Mouse (Mus musculus) gastrocnemius, adult 2 months (tissue): ENCODE measurements around the gene Acvr1. TPM values are rescaled to one million over a fixed set of nuclear protein-coding genes. Genes with fewer than 3 reads are reported as not detected.

Experiments
- DNase-seq: peaks from one replicate; pipeline ENCODE4 v3.0.0; 2022
- H3K27ac ChIP-seq: fragments of 200-600 bp; 2 replicates; pipeline ENCODE4 v1.8.1; 2022; ENCODE audit warnings: mild to moderate bottlenecking
- H3K4me3 ChIP-seq: fragments of 200-600 bp; 2 replicates; pipeline ENCODE4 v1.8.1; 2022; ENCODE audit warnings: mild to moderate bottlenecking, moderate library complexity
- CTCF ChIP-seq: fragments of 200-600 bp; IDR thresholded peaks from 2 replicates; pipeline ENCODE4 v1.8.1; 2022; ENCODE audit warnings: antibody characterized with exemption, mild to moderate bottlenecking, moderate library complexity
- intact Hi-C: fragments of 180-260 bp; cut with DNase I; formaldehyde crosslinking; loops from one replicate; pipeline ENCODE4 v1.15.1; 2025
- total RNA-seq, 2 experiments: library from RNA; stranded (reverse); gene quantifications; 2 replicates each; pipeline ENCODE4 v1.2.3; 2021

Gene Acvr1
- total RNA-seq, 2 experiments from 2014 or later = 17.6 to 23.2 TPM

GRCm38 (mm10) chr2:58586311-58586710, 19.4 kb upstream of the Acvr1 start:
- intact Hi-C loops = no loop called here
- DNase-seq = peak; percentile 38
- peak overlapping the region; percentile 40 for H3K4me3 ChIP-seq
- H3K27ac ChIP-seq = no peak overlapping the region
- no peak for TF ChIP-seq CTCF

GRCm38 (mm10) chr2:58574167-58574566, 7.2 kb upstream of the Acvr1 start:
- intact Hi-C loops = no loop called here
- no peak for TF ChIP-seq CTCF
- no peak overlapping the region for H3K4me3 ChIP-seq
- DNase-seq = no peak
- no peak overlapping the region for H3K27ac ChIP-seq

GRCm38 (mm10) chr2:58568841-58569645, 2.1 kb upstream of the Acvr1 start:
- intact Hi-C loops = loop anchor here (5.0 kb wide), 1 partner anchor 98 kb away; no protein-coding TSS in a partner anchor
- no peak for DNase-seq
- no peak for TF ChIP-seq CTCF
- no peak overlapping the region for H3K4me3 ChIP-seq
- H3K27ac ChIP-seq = peak overlapping the region; percentile 31; the same call in 1 of the 2 replicates

GRCm38 (mm10) chr2:58567866-58568719, 1.1 kb upstream of the Acvr1 start:
- TF ChIP-seq CTCF = no peak
- H3K27ac ChIP-seq = peak overlapping the region; percentile 96
- H3K4me3 ChIP-seq = peak overlapping the region; percentile 96
- intact Hi-C loops = loop anchor here (2.0 to 5.0 kb wide), 3 partner anchors 79 to 99 kb away; no protein-coding TSS in a partner anchor
- no peak for DNase-seq

- peak; percentile 88 for DNase-seq
- peak overlapping the region; percentile 96 for H3K4me3 ChIP-seq
- no peak for TF ChIP-seq CTCF
- intact Hi-C loops = loop anchor here (1.0 to 5.0 kb wide), 4 partner anchors 34 to 101 kb away; no protein-coding TSS in a partner anchor
- H3K27ac ChIP-seq = peak overlapping the region; percentile 96
These were observed 419 bp downstream of the Acvr1 start for GRCm38 (mm10) chr2:58566410-58567065.

GRCm38 (mm10) chr2:58566049-58566409, 928 bp downstream of the Acvr1 start:
- peak; percentile 44 for DNase-seq
- intact Hi-C loops = loop anchor here (1.0 to 5.0 kb wide), 4 partner anchors 34 to 101 kb away; no protein-coding TSS in a partner anchor
- TF ChIP-seq CTCF = no peak

GRCm38 (mm10) chr2:58565267-58565666, 1.7 kb downstream of the Acvr1 start:
- H3K27ac ChIP-seq = peak overlapping the region; percentile 96
- intact Hi-C loops = loop anchor here (5.0 kb wide), 1 partner anchor 102 kb away; no protein-coding TSS in a partner anchor

More at GRCm38 (mm10) chr2:58566049-58566409, 928 bp downstream of the Acvr1 start:
- Histone ChIP-seq H3K27ac (peak overlapping the region; percentile 96), H3K4me3 (peak overlapping the region; percentile 96)

GRCm38 (mm10) chr2:58562137-58562536, 4.8 kb downstream of the Acvr1 start:
- no peak overlapping the region for H3K4me3 ChIP-seq
- no peak for TF ChIP-seq CTCF
- peak overlapping the region; percentile 53 for H3K27ac ChIP-seq
- intact Hi-C loops = no loop called here
- DNase-seq = no peak

More at GRCm38 (mm10) chr2:58565267-58565666, 1.7 kb downstream of the Acvr1 start:
- TF ChIP-seq CTCF = no peak
- peak; percentile 77 for DNase-seq
- H3K4me3 ChIP-seq = peak overlapping the region; percentile 96

GRCm38 (mm10) chr2:58557045-58557845, 9.7 kb downstream of the Acvr1 start:
- no peak for DNase-seq
- TF ChIP-seq CTCF = no peak
- H3K27ac ChIP-seq = no peak overlapping the region
- no peak overlapping the region for H3K4me3 ChIP-seq
- intact Hi-C loops = no loop called here

- DNase-seq = no peak
- TF ChIP-seq CTCF = no peak
- Histone ChIP-seq H3K27ac (no peak overlapping the region), H3K4me3 (no peak overlapping the region)
- intact Hi-C loops = no loop called here
These were observed 14.7 kb downstream of the Acvr1 start for GRCm38 (mm10) chr2:58552296-58552695.

- DNase-seq = no peak
- H3K4me3 ChIP-seq = no peak overlapping the region
- intact Hi-C loops = no loop called here
- no peak for TF ChIP-seq CTCF
- no peak overlapping the region for H3K27ac ChIP-seq
These were observed 15.1 kb downstream of the Acvr1 start for GRCm38 (mm10) chr2:58551866-58552265.

- intact Hi-C loops = no loop called here
- DNase-seq = no peak
- Histone ChIP-seq H3K27ac (no peak overlapping the region), H3K4me3 (no peak overlapping the region)
- TF ChIP-seq CTCF = no peak
These were observed 16.5 kb downstream of the Acvr1 start for GRCm38 (mm10) chr2:58550488-58550887.
